Mouse (Mus musculus): ENCODE measurements around the gene C1qa.
A peak's percentile ranks its signal among the peaks of the same experiment; 100 is the strongest.

Gene C1qa

DNA sequence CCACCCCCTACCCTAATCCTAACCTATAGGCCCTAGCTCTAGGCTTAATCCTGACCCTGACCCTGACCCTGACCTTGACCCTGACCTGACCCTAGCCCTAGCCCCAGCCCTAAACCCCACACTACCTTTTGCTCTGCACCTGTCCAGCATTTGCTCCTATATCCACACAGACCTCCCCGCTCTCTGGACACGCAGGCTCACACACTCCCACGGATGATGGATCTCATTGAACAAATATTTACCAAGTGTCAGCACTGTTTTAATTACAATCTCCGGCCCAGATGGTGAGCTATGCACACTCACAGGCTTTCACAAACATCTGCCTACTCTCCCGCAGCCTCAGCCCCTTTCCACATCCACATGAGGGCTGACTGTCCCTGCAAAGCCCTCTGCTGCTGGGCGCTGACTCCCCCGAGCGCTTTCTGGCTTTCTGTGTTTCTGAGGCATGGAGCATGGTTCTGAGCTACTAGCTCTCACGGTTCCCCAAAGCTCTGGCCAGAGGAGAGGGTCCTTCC is 462 bp downstream of the C1qa start:
- no peak for DNase-seq

DNA sequence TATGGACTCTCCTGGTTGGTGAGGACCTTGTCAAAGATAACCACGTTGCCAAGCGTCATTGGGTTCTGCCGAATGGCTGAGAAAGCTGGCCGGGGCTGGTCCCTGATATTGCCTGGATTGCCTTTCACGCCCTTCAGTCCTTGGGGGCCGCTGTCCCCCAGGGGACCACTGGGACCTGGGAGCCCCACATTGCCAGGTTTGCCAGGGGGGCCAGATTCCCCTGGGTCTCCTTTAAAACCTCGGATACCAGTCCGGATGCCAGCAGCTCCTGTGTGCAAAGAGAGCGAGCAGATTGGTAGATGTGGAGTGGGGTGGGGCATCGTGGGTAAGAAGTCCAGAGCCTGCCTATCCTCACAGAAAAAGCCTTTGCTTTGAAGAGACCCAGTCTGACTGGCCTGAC is 2.1 kb downstream of the C1qa start:
- DNase-seq = no peak

DNA sequence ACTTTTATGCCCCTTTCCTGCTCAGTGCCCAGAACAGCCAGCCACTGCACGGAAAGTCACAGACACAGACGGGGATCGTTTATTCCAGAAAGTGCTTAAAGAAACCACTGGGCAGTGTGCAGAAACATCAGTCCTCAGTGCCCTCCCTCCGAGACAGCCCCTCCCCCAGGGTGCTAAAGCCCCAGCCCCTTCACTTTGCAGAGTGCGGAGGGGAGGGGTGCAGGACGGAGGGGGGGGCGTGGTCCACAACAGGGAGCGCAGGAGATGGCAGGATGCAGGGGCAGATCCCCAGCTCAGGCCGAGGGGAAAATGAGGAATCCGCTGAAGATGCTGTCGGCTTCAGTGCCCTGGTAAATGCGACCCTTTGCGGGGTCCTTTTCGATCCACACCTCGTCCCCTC is 2.7 kb downstream of the C1qa start:
- DNase-seq = no peak

DNA sequence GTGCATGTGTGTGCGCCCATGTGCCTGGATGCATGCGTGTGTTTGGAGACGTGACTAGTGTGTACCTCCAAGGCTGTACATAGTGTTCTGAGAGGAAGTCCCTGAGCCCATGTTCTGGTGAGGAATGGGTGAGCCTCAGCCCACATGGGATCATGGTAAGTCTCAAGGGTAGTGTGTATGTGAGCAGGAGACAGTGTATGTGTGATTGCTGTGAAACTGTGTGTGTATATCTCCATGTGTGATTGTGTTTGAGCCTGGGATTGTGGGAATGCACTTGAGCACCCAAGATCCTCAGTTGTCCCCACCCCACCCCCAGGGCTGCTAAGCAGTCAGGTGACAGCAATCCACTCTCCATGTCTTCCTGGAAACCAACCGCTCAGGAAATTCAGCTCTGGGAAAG is 3.8 kb downstream of the C1qa start:
- DNase-seq = no peak

DNA sequence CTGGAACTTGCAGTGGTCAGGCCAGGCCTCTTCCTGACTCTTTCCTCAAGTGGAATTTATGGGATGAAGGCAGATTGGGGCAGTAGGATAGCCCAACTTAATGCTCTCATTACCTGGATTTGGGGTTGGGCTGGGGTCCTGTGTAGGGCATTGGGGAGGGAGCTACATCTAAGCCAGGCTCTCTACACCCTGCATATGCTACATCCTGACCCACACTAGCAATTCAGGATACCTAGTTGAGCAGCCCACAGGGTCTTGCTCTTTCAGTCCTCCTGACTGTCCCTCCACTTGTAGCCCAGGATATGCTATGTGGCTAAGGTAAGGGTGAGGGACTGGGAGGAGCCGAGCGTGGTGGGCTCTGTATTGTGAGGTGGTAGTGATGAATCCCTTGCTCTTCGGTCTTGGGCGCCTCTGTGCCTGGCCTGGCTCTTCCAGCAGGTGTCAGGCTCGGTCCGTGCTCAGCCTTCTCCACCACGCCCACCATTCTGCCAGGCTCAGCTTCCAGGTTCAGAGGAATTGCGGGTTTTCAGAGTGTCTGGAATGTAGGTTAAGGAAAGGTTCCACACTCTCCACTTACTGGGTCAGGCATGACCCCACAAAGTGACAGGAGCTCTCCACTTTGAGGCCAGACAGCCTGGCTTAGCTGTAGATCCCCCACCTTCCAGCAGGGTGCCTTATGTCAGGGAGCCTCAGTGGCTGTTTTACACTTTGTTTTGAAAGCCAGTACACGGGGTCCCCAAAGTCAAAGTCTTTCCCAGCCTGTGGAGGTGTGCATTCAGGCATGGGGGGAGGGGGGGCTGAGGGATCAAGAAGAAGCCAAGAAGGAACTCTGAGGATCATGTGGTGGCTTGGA is 4.7 kb downstream of the C1qa start:
- no peak for DNase-seq

DNA sequence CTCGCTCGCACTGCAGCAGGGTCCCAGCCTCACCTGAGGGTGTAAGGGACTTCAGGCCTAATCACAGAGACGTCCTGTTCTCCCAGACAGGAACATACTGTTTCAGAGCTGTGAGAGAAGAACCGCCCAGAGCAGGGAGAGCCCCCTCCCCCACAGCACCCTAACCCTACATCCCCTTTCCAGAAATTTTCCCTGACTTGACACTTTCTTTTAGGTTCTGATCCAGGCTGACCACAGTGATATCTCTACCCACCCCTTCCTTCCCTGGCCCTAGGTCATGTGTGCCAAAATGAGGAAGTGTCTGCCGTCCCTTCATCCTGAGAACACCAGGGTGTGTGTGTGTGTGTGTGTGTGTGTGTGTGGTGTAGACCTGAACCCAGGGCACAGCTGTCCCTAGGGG is 5.8 kb downstream of the C1qa start, which contains the start of gene C1qc:
Gene C1qc, minus strand, starts transcription at position 255 of the 400 bp plus-strand sequence.
- DNase-seq = no peak

- DNase-seq = no peak
These were observed 6.2 kb downstream of the C1qa start for GRCm38 (mm10) chr4:136892371-136892770.

DNA sequence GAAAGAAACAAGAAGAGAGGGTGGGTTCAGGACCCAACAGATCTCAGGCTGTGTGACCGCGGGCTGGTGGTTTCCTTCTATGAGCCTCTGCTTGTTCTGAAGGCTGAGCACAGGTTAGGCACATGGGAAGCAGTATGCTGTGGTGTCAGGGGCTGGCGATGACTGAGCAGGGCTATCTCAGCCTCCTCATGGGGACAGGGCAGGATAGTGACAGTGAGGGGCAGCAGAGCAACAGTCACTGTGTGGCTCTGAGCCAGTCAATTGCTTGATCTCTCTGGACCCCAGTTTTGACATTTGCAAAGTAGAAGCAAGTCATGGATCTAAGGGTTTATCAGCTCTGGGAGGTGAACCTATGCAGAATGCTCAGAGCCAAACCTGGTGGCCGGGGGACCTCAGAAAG is 7.5 kb downstream of the C1qa start:
- DNase-seq = no peak

DNA sequence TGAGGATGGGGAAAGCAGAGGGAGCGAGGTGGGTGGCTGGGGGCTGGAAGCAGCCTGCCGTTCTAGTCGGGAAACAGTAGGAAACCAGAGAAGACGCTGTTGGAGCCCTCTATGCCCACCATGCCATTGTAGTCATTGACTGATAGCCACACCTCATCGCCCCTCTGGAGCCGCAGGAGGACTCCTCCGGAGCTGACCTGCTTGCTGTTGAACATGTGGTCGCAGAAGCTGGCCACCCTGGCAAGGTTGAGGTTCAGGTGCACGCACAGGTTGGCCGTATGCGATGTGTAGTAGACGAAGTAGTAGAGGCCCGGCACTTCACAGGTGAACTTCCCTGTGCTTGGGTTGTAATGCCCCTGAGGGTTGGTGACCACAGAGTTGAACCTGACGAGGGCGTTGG is 8.6 kb downstream of the C1qa start:
- no peak for DNase-seq

- no peak for DNase-seq
These were observed 10.9 kb downstream of the C1qa start for GRCm38 (mm10) chr4:136887714-136888113.

- DNase-seq = peak; percentile 22
These were observed 12.5 kb downstream of the C1qa start, which contains the start of gene C1qb for GRCm38 (mm10) chr4:136886101-136886500. C1qb (minus strand) TSS chr4:136886187.

GRCm38 (mm10) chr4:136878601-136879000 is 20.0 kb downstream of the C1qa start:
- DNase-seq = no peak

GRCm38 (mm10) chr4:136878171-136878570 is 20.4 kb downstream of the C1qa start:
- no peak for DNase-seq

DNA sequence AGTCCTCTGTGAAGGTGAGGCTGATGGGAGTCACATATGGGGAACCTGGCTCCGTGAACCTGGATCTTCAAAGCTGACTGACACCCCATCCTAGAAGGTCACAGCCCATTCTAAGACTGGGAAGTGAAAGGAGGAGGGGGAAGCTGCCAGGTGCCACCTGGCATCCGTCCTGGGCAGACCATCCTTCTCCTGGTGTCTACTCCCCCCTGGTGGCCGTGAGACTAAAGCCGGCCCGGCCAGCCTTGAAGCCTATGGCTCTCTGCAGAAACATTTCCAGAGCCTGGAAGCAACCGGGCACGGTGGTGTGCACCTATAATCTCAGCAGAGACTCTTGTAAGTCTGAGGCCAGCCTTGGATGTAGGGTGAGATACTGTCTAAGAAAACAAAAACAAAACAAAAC is 21.6 kb downstream of the C1qa start:
- DNase-seq = peak; percentile 38

DNA sequence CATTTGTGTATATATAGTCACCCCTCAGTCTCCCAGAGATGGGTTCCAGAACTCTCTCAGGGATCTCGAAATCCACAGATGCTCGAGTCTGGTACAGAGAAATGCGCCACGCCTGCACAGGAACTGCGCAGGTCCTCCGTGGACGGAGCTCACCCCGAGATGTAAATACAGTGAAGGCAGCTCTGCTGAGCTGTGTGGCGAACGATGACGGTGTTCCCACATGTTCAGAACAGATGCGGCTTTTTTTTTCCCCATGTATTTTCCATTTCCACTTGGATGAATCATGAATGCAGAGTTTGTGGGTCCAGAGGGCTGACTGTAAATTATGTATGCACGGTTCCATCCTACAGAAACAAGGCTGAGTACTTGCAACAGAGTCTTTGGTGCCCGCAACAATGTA is 23.6 kb downstream of the C1qa start:
- DNase-seq = no peak

DNA sequence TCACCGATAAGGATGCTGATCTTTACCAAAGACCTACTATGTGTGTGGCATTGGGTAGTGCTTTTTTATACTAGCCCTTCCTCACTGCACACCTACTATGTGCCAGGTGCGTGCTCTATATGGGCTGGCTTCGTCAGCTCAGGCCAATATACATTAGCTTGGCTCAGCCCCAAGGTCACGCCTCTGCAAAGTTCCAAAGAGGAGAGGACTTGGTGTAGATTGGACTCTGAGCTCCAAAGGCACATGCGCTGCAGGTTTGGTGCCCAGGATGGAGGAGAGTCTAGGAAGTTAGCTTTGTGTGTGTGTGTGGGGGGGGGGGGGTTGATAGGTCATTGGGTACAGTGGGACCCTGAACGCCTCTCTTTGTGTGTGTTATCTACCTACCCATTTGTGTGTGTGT is 30.2 kb downstream of the C1qa start:
- DNase-seq = no peak

- no peak for DNase-seq
These were observed 30.8 kb downstream of the C1qa start for GRCm38 (mm10) chr4:136867690-136868345.

DNA sequence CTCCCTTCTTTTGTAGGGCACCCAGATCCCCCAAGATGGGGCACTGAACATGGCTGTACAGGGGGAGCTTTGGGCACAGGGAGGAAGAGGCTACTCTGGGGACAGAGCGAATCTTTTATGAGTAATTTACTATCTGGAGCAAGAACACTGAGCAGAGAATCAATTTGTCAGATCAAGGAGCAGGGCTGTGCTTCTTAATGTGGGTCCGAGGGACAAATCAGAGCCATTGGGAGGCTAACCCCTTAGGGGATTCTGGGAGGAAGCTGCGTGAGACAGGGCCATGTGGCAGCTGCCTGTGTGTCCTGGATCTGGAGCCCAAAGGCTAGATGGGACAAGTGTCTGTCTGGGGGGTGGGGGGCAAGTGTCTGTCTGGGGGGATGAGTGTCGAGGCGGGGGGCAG is 33.1 kb downstream of the C1qa start:
- DNase-seq = no peak

GRCm38 (mm10) chr4:136864751-136865470 is 33.7 kb downstream of the C1qa start:
- no peak for DNase-seq

GRCm38 (mm10) chr4:136863517-136863916 is 35.1 kb downstream of the C1qa start:
- DNase-seq = no peak

DNA sequence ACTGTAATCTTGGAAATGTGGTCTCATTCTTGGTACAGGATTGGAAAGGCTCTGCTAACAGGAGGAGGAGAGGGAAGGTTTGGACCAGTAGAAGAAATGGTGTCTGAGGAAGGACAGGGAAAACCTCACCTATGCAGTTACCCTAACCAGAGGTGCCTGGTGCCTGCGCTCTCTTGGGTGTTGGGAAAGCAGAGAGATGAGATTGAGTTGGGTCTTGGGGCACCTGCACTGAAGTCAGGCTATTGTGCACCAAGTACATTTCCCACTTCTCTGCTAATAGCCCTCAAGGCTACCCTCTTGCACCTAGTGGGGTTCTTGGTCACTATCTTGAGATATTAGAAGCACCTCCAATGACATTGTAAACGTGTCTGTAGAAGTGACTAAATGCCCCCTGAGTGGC is 36.2 kb downstream of the C1qa start:
- no peak for DNase-seq

DNA sequence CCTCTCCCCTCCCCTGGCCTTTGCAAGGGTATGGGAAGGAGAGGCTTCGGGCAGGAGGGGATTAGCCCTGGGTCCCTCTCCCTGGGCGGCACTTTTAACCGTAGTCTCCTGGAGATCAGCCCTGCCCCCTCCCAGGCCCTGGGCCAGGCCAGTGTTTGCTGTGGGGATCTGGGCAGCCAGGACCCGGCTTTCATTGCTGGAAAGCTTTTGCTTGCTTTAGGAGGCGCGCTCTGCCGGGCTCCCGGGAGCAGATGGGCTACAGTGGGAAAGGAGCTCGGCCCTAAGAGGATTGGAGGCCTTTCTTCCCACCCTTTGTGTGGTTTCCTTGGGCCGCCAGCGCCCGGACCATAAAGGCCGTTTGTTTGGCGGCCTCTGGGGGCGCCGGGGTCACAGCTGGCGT is 36.8 kb downstream of the C1qa start:
- DNase-seq = no peak

DNA sequence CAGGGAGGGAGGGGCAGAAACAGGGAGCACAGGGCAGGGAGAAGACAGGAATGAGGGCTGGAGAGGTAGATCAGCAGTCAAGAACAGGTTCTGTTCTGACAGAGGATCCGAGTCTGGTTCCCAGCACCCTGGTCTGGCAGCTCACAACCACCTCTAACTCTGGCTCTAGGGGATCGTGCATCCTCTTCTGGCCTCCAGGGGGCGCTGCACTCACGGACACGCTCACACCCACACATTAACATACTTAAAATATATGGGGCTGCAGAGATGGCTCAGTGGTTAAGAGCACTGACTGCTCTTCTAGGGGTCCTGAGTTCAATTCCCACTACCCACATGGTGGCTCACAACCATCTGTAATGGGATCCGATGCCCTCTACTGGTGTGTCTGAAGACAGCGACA is 38.6 kb downstream of the C1qa start:
- no peak for DNase-seq

Data from liver (tissue).